Mouse (Mus musculus) mesoderm, embryonic 11.5 days (tissue): ENCODE measurements around the gene Vav2.

Experiments
- DNase-seq: peaks from one replicate; pipeline ENCODE4 v3.0.0-alpha.2; 2012; ENCODE audit warnings: low read depth, low spot score

The Vav2 gene

DNA sequence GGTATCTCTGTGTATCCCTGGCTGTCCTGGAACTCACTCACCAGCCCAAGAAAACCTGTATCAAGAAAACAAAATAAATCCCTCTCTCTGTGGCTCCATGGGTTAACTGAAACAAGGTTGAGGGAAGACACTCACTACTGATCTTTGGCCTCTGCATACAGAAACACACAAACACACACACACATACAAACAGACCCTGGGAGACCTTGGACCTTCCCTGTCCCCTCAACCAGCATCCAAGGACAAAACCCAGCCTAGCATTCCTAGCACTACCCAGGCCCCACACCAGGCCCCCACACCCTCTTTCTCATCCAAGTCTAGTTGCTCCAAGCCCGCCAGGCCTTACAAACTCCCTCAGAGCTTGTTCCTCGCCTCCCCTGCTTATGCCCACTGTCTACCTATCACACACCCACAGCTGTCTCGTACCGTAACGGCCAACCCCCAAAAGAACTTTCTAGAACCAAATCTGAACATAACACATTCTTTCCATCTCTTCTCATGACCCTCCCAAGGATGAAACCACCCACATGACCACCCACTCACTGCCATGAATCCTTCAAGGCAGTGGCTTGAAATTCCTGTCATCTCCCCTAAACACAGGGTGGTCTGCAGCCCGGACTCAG lies 16.2 kb downstream of the Vav2 start:
- DNase-seq = no peak

DNA sequence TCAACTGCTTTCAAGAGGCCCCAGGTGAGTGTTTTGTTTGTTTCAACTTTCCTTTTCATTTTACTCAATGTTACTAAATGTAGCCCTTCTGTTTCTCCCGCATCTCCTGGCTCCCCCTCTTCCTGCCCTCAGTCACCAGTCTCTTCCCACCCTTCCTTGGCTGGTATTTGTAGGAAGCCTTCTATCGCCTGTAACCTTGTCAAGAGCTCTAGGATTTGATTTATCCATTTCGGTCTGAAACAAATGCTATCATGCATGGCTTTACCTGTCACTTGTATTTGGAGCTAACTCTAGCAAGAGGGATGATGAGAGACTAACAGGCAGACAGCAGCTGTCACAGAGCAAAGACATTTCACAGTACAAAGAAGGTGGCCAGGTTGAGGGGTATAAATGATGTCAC lies 18.6 kb downstream of the Vav2 start:
- DNase-seq = no peak

DNA sequence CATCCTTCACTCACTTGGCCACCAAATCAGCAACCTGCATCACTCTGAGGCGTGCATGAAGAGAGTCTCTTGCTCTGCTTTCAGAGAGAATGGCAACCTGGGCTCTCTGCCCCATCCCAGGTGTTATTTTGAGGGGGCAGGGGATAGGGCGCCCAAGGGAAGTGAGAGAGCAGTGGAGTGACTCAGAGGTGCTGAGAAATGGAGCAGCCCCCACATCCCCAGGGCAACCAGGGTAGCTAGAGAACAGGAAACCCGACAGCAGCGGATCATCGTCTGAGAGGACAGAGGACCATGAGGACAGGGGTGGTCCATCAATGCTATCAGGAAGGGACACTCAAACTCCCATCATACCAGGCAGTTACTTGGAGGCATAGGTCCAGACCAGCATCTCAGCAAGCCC lies 19.9 kb downstream of the Vav2 start:
- no peak for DNase-seq

DNA sequence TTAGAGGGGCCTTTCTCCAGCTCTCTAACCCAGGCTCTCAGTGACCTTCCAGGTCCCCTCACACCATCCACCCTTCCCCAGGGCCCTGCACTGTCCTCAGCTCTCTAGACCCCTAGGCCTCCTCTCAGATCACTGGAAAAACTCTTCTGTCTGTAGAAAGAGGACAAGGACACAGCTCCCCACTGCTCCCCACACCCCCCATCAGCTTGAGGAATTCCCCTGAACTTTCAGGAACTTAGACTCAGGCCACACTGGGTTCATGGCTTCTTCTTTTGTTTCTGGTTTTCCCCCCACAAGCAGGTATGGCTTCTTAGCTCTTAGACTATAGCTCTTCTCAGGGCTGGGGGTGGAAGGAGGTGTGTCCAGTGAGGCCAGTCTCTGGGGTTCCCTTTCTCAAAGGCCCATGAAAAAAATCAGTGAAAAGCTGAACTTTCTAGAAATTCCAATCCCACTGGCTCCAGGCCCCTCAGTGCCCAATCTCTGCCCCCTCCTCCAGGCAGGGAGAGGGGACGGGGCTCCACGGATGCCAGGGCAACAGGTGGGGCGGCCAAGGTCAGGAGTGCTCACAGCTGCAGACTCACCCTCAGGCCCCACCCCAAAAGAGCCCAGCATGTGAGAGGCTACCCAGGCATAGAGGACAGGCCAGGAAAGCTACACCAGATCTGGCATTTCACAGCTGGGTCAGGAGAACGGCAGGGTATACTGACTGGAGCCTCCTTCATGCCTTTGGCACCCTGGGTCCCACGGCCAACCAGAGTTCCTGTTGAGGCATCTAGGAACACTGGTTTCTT lies 21.5 kb downstream of the Vav2 start:
- no peak for DNase-seq

DNA sequence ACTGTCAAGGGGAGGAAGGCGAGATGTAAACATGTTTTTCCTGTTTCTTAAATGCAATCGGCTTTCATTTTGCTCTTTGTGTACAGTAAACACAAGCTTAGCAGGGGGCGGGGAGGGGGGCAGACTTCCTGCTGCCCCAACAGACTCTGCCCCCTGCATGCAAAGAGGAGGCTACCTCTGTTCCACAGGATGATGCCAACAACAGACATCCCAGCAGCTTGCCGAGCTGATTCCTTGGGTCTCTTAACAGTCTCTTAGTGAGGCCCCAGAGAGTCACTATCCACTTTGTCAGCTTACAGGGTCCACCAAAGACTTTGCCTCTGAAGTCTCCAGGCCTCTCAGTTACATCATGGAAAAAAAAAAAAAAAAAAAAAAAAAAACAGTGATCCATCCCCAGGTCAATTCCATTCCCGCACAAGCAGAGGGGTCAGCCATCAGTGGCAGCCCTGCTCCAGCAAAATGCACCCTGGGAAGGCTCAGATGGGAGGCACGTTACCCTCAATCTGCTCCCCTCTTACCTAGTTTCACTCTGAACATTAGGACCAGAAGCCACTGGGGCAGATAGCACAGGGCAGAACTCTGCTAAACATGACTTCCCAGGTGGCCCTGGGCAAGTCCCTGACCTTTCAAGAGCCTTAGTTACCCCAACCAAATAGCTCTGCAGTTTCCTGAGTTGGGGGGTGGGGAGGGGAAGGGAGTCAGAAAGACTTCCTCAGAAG lies 22.3 kb downstream of the Vav2 start:
- no peak for DNase-seq

DNA sequence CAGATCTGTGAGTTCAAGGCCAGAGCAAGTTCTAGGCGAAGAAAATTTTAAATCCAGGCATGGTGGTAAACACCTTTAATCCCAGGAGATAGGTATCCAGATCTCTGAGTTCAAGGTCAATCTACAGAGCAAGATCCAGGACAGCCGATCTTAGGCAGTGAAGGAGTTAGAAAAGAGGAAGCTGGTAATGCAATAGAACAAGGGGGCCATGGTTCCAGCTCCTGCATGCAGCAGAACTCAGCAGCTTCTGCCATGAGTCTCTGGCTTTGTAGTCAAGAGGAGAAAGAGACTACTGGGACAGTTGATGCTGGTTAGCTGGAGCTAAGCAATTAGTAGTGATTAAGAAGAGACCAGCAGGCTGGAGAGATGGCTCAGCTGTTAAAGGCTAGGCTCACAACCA lies 25.3 kb downstream of the Vav2 start:
- no peak for DNase-seq

DNA sequence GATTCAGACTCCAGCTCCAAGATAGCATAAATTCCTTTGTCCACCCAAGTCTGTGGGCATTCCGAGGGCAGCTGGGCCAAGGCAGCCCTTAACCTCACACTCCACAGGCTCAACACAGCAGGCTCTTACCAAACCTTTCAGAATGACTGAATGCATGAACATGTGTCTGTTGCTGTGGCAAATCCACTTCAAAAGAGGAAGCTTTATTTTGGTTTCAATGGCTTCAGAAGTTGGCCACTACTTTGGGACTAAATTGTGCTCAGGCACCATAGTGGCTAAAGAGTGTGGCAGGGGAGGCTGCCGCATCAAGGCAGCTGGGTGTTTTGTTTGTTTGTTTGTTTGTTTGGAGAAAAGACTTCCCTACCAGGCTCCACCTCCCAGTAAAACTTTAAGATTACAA lies 26.8 kb downstream of the Vav2 start:
- DNase-seq = no peak

DNA sequence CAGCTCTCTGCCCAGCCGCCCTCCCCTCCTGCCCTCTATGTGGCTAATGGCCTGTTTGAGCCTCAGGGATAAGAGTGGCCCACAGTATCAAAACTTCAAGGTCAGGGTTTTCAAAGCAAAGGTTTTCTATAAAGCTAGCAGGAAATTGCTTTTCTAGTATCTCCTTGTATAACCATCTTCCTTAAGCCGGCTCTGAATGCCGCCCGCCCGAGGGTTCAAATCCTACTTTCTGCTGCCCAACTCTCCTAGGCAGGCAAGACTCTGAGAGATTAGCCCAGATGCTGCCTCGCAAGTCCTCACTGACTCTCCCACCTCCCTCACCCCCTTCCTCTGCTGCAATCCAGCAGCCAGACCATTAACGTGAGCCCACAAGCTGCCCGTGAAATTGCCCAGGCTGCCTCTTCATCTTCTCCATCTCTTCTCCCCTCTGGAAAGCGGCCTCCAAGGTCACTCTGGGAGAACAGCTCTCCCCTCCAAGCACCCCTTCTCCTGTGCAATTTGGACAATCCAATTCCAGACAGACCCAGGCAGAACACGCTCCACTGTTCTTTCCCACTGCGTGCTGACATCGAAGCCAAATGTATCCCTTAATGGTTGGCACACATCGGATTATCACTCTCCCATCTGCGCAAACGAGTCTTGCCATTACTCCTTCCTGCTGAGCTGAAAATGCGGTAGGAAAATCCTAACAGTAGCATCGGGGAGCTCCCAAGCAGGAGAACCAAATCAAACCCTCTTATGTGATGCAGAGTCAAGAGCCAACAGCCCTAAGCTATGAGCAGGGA lies 30.0 kb downstream of the Vav2 start:
- DNase-seq = no peak

DNA sequence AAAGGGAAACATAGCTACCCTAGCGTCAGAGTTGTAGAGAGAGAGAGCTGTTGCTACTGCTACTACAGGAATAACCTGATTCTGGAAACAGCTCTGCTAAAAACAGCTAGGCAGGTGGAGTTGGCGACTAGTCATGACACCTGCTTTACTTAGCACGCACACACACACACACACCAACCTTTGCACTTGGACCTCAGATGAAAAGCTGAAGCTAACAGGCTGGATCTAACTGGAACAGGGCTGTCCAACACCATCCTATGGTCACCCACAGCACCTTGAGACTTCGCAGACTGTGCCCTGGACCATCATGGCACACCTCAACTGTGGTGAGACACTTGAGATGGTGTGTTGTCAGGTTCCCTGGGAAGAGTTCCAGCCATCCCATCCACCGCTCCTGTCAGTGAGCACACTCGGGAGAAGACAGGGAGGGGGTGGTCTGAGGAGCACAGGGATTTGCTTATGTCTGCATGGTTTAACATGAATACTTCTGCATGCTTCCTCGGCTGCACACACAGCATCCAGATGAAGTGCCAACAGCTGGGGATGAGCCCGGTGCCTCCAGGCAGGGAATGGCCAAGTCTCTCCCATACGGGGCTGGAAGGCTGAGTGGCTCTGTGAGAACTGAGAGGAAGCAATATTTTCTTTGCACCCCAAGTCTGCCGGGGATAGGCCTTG lies 32.5 kb downstream of the Vav2 start:
- no peak for DNase-seq

DNA sequence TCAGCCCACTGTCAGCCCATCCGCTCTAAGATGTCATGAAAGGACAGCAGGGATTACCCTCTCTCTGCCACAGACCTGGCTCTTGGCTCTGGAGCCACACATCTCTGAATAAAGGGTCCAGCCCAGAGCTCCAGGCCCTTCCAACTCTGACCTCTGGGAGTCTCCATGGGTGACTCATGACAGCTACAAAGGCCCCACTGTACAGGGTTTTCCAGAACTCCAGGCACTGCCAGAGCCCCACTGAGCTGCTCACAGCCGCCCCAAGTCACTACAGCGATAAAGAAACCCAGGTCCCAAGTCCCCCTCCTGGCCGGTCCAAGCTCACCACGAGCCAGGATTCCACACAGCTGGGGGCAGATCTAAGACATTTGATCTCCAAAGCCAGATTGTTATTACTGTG lies 34.6 kb downstream of the Vav2 start:
- peak; percentile 19 for DNase-seq

DNA sequence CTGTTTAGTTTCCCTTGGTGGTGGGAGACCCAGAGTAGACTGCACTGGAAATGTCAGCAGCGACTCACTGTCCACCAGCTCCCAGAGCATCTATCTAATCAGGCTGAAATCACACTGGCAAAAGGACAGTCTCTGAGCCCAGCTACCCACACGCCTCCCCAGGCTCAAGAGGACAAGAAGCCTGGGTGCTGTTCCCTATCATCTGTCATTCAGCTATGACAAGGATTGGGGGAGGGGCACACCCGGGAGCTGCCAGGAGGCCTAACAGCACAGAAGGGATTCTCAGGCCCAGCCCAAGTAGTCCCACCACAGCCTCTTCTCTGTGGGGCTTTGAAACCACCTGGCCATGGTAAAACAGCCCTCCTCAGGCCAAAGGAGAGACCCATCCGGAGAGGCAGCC lies 36.1 kb downstream of the Vav2 start:
- DNase-seq = no peak

DNA sequence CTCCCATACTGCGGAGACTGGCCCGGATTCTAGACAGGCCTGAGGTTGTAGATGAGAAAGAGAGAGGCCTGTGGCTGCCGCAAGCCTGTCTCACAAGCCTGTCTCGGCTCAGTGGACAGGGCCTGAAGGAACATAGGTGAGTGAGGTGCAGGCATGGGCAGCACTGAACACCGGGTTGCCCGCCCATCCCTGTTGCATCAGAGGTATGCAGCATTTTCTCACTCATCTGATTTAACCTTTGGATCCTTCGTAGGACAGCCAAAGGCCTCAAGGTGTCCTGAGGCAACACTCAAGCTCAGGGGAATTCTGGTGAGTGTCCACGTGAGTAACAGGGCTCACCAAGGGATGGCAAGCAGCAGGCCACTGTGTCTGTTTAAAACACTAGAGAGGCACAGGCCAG lies 36.5 kb downstream of the Vav2 start:
- no peak for DNase-seq

DNA sequence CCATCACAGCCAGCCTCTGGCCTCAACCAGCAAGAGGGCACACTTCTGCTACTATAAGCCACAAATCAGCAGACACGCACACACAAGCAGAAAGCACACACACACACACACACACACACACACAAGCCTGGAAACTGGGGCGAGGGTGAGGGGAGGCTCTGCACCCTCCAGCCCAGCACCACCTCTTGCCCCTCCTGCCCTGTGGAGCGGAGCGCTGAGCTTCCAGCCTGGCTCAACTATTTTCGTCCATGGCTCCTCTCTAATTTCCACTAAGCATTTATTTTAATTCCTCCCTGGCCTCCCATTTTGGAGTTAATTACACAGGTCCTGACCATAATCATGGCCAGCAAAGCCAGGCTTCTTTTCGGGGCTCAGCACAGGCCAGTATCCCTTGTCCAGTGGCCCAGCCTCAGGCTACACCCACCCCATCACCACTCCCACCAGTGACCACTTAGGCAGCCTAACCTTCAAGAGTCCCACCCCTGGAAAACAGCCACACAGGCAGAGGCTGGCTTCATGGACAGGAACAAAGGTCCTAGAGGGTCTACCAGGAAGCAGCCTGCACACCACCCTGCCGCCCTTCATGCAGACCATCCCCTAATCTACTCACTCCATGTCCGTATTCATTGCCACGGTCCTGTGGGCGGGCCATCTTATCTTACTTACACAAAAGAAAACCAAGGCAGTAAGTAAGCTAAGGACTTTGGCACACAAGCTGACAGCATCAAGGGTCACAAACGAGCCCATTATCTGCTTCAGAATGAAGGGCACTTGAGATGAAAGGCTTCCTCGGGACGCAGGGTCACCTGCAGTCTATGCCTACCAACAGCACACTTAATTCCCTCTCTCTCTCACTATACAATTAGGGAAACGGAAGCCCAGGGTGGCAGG lies 37.3 kb downstream of the Vav2 start:
- no peak for DNase-seq

DNA sequence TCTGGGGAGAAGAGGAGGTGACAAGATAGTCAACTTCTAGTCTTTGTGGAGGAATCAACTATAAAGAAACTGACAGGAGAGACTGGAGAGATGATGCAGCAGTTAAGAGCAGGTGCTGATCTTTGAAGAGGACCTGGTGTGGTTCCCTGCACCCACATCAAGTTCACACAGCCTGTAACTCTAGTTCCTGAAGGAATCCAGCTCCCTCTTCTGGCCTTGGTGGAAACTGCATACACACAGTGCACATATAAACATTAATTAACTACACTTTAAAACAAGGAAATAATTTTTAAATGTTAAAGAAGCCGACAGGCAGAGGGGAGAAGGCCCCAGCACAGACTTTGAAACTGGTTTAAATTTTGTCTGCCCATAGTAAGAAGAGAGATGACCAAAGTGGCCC lies 39.6 kb downstream of the Vav2 start:
- DNase-seq = no peak

DNA sequence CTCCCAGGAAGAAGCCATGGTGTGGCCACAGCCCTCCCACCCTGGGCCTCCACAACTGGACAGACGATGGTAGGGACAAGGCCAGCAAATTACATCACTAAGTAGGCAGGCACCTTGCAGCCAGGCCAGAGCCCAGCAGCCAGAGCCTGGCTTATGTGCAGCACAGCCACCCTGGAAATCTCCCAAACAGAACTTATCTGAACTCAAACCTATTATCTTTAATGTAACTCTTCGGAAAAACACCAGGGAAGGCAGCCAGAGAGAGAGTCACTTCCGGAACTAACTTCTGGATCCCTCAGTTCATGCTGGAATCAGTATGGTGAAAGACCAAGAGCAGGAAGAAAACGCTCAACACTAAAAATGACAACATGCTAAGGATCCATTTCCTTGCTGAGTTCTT lies 45.1 kb downstream of the Vav2 start:
- no peak for DNase-seq

DNA sequence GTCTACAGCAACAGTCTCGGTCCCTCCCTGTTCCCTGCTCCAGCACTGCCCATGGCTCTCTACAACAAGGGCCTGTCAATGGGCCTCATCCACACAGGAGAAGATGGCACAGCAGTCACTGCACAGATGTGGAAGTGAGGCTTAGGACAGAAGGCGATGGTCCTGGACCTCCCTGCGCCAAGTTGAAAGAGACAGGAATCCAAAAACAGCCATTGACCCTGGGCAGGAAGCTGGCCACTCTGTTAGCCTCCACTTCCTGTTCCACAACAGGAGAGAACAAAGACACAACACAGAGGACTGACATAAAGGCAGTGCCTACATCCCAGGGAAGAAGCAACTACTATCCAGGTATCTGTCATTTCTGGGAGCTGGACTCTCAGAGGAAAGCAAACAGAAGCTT lies 45.6 kb downstream of the Vav2 start:
- no peak for DNase-seq

DNA sequence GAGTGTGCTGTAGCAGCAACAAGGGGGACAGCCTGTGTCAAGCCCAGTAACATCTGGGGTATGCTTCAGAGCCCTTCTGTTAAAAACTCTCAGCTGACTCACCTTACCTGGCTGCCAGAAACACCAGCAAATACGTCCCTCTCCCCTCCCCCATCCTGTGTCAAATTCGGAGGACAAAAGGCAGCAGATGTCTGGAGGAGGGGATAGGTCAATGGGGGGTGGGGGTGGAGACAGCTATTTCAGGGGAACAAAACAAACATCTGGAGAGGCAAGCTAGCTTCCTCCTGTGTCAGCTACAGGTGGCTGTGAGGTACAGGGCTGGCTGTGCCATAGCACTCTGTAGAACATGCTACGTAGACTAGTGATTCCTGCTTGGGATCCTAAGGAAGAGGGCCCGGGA lies 49.0 kb downstream of the Vav2 start:
- DNase-seq = no peak

DNA sequence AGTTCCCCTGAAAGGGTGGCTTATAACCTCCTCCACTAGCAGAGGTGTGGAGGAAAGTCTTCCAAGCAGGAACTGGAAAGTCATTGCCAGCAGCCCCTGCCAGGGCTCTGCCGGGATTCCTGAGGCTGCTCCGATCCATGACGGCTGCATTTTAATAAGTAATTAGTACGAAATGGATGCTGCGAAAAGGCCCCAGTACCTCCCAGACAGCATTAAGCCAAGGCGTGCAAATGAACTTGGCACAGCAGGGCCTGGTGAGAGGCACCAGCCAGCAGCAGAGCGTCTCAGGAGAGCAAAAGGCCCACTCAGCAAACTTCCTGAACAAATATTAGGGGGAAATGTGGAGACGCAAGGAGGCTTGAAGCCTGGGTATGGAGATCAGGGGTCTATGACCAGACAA lies 49.7 kb downstream of the Vav2 start:
- no peak for DNase-seq

DNA sequence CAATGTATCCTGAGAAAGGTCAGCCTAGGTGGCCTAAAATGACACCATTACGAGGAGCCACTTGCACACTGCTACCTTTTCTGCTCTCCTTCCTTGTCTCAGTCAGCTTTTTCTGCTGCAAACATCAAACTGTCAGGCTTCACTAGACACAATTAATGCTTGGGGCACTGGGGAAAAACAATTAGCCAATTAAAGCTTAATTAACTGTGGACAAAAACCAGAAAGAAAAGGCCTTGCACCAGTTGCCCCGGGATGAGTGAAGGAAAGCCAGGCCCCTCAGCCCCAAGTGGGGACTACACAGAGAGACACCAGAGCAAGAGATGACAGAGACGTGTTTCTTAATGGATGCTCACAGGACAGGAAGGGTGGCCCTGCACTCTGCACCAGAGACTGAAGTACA lies 51.7 kb downstream of the Vav2 start:
- DNase-seq = no peak

DNA sequence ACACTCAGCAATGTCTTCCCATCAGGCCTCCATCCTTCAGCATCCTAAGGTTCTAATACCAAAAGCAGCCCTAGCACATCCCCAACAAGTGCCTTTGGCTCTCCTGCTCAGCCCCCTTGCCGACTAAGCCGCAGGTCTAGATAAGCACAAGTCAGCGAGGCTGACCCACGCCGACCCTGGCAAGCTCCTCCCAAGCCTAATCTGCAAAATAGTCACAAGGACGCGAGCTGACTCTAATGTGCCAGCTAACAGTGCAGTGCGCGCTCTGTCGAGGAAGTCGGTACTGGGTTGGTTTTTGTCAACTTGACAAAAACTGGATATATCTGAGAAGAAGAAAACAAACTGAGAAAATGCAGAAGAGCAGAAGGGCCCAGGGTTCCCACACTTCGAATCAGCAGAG lies 53.5 kb downstream of the Vav2 start:
- DNase-seq = no peak

DNA sequence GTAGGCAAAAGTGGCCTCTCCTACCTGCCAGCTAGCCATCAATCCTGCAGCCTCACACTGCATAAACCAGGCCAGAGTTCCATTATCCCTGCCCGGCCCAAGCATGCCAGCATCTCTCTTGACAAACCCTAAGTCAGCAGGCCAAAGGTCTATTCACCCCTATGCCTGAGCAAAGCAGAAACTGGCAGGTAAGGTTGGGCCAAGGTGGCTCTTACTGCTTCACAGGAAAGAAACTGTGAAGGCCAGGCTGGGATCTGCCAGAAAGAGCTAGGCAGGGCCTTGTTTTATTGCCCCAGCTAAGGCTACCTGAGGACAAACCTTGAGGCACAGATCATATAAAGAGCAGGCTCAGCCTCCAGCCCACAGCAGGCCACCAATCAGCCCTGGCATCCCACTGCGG lies 55.4 kb downstream of the Vav2 start:
- DNase-seq = no peak
